Mouse (Mus musculus) ES-E14 (cell line): ENCODE results near the gene Slc16a5. TPM values are rescaled to one million over a fixed set of nuclear protein-coding genes. Genes with fewer than 3 reads are reported as not detected.

ENCODE experiments used
- DNase-seq: peaks from one replicate; pipeline ENCODE4 v3.0.0-alpha.2; 2013; ENCODE audit warnings: low read depth, low spot score
- H3K27ac ChIP-seq: 2 replicates; pipeline ENCODE4 v1.5.1; 2012; ENCODE audit warnings: low read depth, mild to moderate bottlenecking, low read length, moderate library complexity, mixed read lengths; ENCODE audit not compliant: poor library complexity, insufficient read depth, severe bottlenecking
- H3K36me3 ChIP-seq: 2 replicates; pipeline ENCODE4 v1.6.1; 2012; ENCODE audit warnings: mild to moderate bottlenecking, low read length, moderate library complexity, mixed read lengths; ENCODE audit not compliant: control insufficient read depth, poor library complexity, insufficient read depth, severe bottlenecking
- H3K4me1 ChIP-seq, 2 experiments: fragments of 150-350 bp in 1 of 2; sonication (generic) in 1 of 2; 2 replicates each; pipeline ENCODE4 v1.6.1; 2012; ENCODE audit warnings: low read length in 2 of 2, mild to moderate bottlenecking in 1 of 2, mixed read lengths in 1 of 2; ENCODE audit not compliant: control insufficient read depth in 2 of 2, insufficient read depth in 2 of 2, poor library complexity in 1 of 2
- H3K4me3 ChIP-seq, 2 experiments: fragments of 150-350 bp in 1 of 2; sonication (generic) in 1 of 2; 2 replicates each; pipeline ENCODE4 v1.5.1; 2012; ENCODE audit warnings: low read length in 2 of 2, low read depth in 1 of 2, mild to moderate bottlenecking in 1 of 2, mixed read lengths in 1 of 2; ENCODE audit not compliant: insufficient read depth in 1 of 2, poor library complexity in 1 of 2, severe bottlenecking in 1 of 2
- H3K9ac ChIP-seq: 2 replicates; pipeline ENCODE4 v1.6.1; 2012; ENCODE audit warnings: low read depth, mild to moderate bottlenecking, low read length, mixed read lengths; ENCODE audit not compliant: poor library complexity, insufficient read depth, severe bottlenecking
- H3K9me3 ChIP-seq: fragments of 150-350 bp; sonication (generic); 2 replicates; pipeline ENCODE4 v1.6.1; 2012; ENCODE audit warnings: low read depth, mild to moderate bottlenecking, low read length; ENCODE audit not compliant: control insufficient read depth, insufficient read depth
- CHD2 ChIP-seq: IDR thresholded peaks from 2 replicates; pipeline ENCODE4 v1.6.1; 2014; ENCODE audit warnings: mild to moderate bottlenecking, low read depth, low read length, inconsistent platforms
- HCFC1 ChIP-seq: IDR thresholded peaks from 2 replicates; pipeline ENCODE4 v1.6.1; 2012; ENCODE audit warnings: low read length, inconsistent platforms, borderline replicate concordance; ENCODE audit not compliant: insufficient read depth
- MAFK ChIP-seq: IDR thresholded peaks from 2 replicates; pipeline ENCODE4 v1.6.1; 2014; ENCODE audit warnings: mild to moderate bottlenecking, low read depth, low read length, inconsistent platforms; ENCODE audit not compliant: insufficient read depth
- ZC3H11A ChIP-seq: IDR thresholded peaks from 2 replicates; pipeline ENCODE4 v1.6.1; 2012; ENCODE audit warnings: low read depth, mild to moderate bottlenecking, inconsistent platforms, low read length, borderline replicate concordance
- ZNF384 ChIP-seq: IDR thresholded peaks from 2 replicates; pipeline ENCODE4 v1.6.1; 2012; ENCODE audit warnings: low read depth, low read length, inconsistent platforms
- in situ Hi-C, 2 experiments: fragments of 600-800 bp; cut with MboI; formaldehyde crosslinking; loops; one replicate each; pipeline ENCODE4 v1.15.1; 2025; ENCODE audit warnings: low sequenced_read_pairs in 2 of 2, inconsistent platforms in 1 of 2; ENCODE audit not compliant: unreplicated experiment in 2 of 2
- total RNA-seq: library from RNA; depleted of rRNA; stranded (reverse); fragments of 300-350 nt; gene quantifications from 2 replicates; pipeline ENCODE4 v1.2.3, GENCODE M21; 2012

The Slc16a5 gene
- total RNA-seq, 1 experiment, result 1.6 TPM

- Histone ChIP-seq H3K4me3 (no peak overlapping the region), H3K9ac (no peak overlapping the region)
Observed at GRCm38 (mm10) chr11:115510507-115510888, 48.2 kb downstream of the Slc16a5 start.

GRCm38 (mm10) chr11:115511121-115511520, 48.8 kb downstream of the Slc16a5 start:
- peaks cover 4% of the 10 kb centered on the region; the same call in 1 of the 2 replicates for H3K36me3 ChIP-seq
- in situ Hi-C loops, result no loop called here
- H3K9me3 ChIP-seq, result no peaks in the 10 kb centered on the region
- DNase-seq, result no peak
- H3K4me1 ChIP-seq, result peaks cover 12 to 26% of the 10 kb centered on the region in 2 experiments; a peak in 3 of 4 replicates
- H3K4me3 ChIP-seq, result no peak overlapping the region
- no peak overlapping the region for H3K27ac ChIP-seq
- TF ChIP-seq HCFC1 (no peak), ZNF384 (no peak), CHD2 (no peak), ZC3H11A (no peak), MAFK (no peak)
- H3K9ac ChIP-seq, result no peak overlapping the region

More at GRCm38 (mm10) chr11:115510507-115510888, 48.2 kb downstream of the Slc16a5 start:
- peaks cover 4% of the 10 kb centered on the region; the same call in 1 of the 2 replicates for H3K36me3 ChIP-seq
- in situ Hi-C loops, result no loop called here
- TF ChIP-seq ZC3H11A (no peak), MAFK (no peak), CHD2 (no peak), ZNF384 (no peak), HCFC1 (no peak)
- no peaks in the 10 kb centered on the region for H3K9me3 ChIP-seq
- DNase-seq, result no peak
- H3K27ac ChIP-seq, result no peak overlapping the region
- H3K4me1 ChIP-seq, result peaks cover 12 to 26% of the 10 kb centered on the region in 2 experiments; a peak in 3 of 4 replicates

GRCm38 (mm10) chr11:115512004-115512403, 49.7 kb downstream of the Slc16a5 start:
- H3K27ac ChIP-seq, result no peak overlapping the region
- H3K36me3 ChIP-seq, result peaks cover 4% of the 10 kb centered on the region; the same call in 1 of the 2 replicates
- in situ Hi-C loops, result no loop called here
- H3K4me1 ChIP-seq, result peaks cover 12 to 24% of the 10 kb centered on the region in 2 experiments; a peak in 3 of 4 replicates
- TF ChIP-seq ZC3H11A (no peak), ZNF384 (no peak), MAFK (no peak), HCFC1 (no peak), CHD2 (no peak)
- H3K9me3 ChIP-seq, result no peaks in the 10 kb centered on the region
- no peak for DNase-seq
- no peak overlapping the region for H3K4me3 ChIP-seq
- H3K9ac ChIP-seq, result no peak overlapping the region

DNA sequence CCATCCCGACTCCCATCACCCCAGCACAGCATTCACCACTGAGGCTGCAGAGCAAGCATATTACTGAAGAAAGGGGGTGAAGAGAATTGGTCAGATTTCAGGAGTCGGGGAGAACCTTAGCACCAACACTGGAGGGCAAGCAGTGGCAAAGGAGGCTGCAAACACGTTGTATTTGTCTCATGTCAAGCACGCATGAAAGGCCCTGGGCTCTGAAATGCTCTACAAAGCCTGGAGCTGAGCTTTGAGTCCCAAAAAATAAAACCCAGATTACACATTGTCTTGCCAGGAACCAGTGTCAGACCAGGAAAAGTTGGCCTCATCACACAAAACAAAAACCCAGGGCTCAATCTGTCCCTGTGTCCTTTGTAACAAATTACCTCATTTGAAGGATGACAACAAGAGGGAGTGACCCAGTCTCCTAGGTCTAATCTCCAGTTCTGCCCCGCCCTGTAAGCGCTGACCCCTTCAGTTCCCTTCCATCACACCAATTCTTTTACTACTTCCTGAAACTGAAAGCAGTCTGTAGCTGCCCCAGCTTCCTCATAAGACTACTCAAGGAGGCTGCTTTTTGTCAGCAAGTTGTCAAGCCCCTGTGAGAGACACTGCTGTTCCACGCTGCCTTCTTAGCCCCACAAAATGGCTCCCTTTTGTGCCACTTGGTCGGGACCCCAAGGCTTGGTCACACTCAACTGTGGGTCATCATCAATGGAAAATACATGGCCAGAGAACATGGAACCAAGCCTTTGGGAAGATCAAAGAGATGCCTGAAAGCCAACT, 50.3 kb downstream of the Slc16a5 start:
- in situ Hi-C loops, result no loop called here

More for the DNA sequence above, 50.3 kb downstream of the Slc16a5 start:
- peaks cover 4% of the 10 kb centered on the region; the same call in 1 of the 2 replicates for H3K36me3 ChIP-seq
- H3K4me3 ChIP-seq, result peak overlapping the region; percentile 74 to 99
- no peak for TF ChIP-seq ZNF384
- TF ChIP-seq HCFC1, result no peak
- TF ChIP-seq ZC3H11A, result no peak
- TF ChIP-seq CHD2, result no peak
- no peak for TF ChIP-seq MAFK
- peaks cover 11 to 24% of the 10 kb centered on the region in 2 experiments; a peak in 3 of 4 replicates for H3K4me1 ChIP-seq
- H3K27ac ChIP-seq, result no peak overlapping the region
- peak overlapping the region; percentile 98; the same call in 1 of the 2 replicates for H3K9ac ChIP-seq
- no peaks in the 10 kb centered on the region for H3K9me3 ChIP-seq
- no peak for DNase-seq
